In the genomic region with DNA sequence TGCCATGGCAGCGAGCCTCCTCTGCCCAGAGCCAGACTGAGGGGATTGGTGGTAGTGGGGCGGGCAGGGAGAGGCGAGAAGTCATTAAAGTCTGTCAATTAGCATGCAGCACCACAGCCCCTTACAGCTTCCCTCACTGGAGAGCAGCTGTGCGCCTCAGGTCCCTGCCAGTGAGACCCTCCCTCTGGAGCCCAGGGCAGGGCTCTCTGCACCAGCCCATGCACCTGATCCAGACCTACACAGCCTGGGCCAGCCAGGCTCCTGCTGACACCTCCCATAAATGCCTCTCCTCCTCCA, we compare ENCODE assay signal across 8 mouse cellular contexts.
DNase-seq lines count a peak whose midpoint lies in the region; ATAC-seq lines count a peak whose summit lies in the region.

No protein-coding gene starts in this region.

- no peaks in the 10 kb centered on the region for H3K36me3 ChIP-seq in forebrain, embryonic 15.5 days
- H3K36me3 ChIP-seq in neural tube, embryonic 14.5 days (ENCODE audit: control insufficient read depth, insufficient read depth, low read length): no peaks in the 10 kb centered on the region

- ATAC-seq in cerebellum, adult (ENCODE audit: insufficient number of reproducible peaks, low FRiP score, low TSS enrichment): peak; percentile 37; the same call in 1 of the 2 replicates
- peak; percentile 87 for ATAC-seq in forebrain, embryonic 15.5 days (replicated peaks)
- ATAC-seq in neural tube, embryonic 14.5 days (ENCODE audit: low read depth): peak; percentile 95
- no peak for ATAC-seq in megakaryocyte, adult 5-6 weeks (ENCODE audit: poor library complexity, severe bottlenecking)

- no peak for DNase-seq in cerebellum, adult 11 months
- DNase-seq in left cerebral cortex, adult 18-20 months (ENCODE audit: low spot score in 2 of 2): peak; percentile 74 to 84
- DNase-seq in heart, postnatal 14 days: no peak
- no peak for DNase-seq in spleen, postnatal 10 days (ENCODE audit: low spot score in 2 of 2)

- 0 out of 2 replicates have a peak overlapping the region, but pooled peaks have one; percentile 15 for H3K4me2 ChIP-seq in forebrain, embryonic 15.5 days (replicated peaks)
- H3K4me2 ChIP-seq in neural tube, embryonic 14.5 days (ENCODE audit: low read depth, low read length): no peak overlapping the region

- intact Hi-C loops in heart, postnatal 14 days (cut with DNase I): no loop called here

- 3% methylated on average over 4 of the region's 4 CpGs for WGBS in forebrain, embryonic 15.5 days
- WGBS in neural tube, embryonic 14.5 days: 8% methylated on average over 4 of the region's 4 CpGs

- peak overlapping the region; percentile 87 for H3K27ac ChIP-seq in forebrain, embryonic 15.5 days (replicated peaks)
- H3K27ac ChIP-seq in neural tube, embryonic 14.5 days (ENCODE audit: low read depth, low read length): peak overlapping the region; percentile 81

- no peaks in the 10 kb centered on the region for H3K9me3 ChIP-seq in forebrain, embryonic 15.5 days
- H3K9me3 ChIP-seq in neural tube, embryonic 14.5 days (ENCODE audit: control insufficient read depth, low read length): no peaks in the 10 kb centered on the region

- H3K4me1 ChIP-seq in forebrain, embryonic 15.5 days: peaks cover 48% of the 10 kb centered on the region
- H3K4me1 ChIP-seq in neural tube, embryonic 14.5 days (ENCODE audit: control insufficient read depth, insufficient read depth, low read length): peaks cover 25% of the 10 kb centered on the region

- no peaks in the 10 kb centered on the region for H3K27me3 ChIP-seq in forebrain, embryonic 15.5 days
- H3K27me3 ChIP-seq in neural tube, embryonic 14.5 days (ENCODE audit: control insufficient read depth, insufficient read depth, low read length): no peaks in the 10 kb centered on the region

- H3K4me3 ChIP-seq in forebrain, embryonic 15.5 days: no peak overlapping the region
- H3K4me3 ChIP-seq in neural tube, embryonic 14.5 days (ENCODE audit: low read depth, low read length): no peak overlapping the region

- no peak overlapping the region for H3K9ac ChIP-seq in forebrain, embryonic 15.5 days (replicated peaks)
- no peak overlapping the region for H3K9ac ChIP-seq in neural tube, embryonic 14.5 days (replicated peaks; ENCODE audit: low read depth, low read length)

Comparison
In these comparisons a context has a peak if more than half of its experiments do, and no peak if none do; other contexts are left out.
1. DNase-seq: peak in left cerebral cortex, adult 18-20 months (2 of 2); none in cerebellum, adult 11 months (single experiment), heart, postnatal 14 days (0 of 2) and spleen, postnatal 10 days (0 of 2).